Mouse (Mus musculus) kidney, postnatal 10 days (tissue): Measurements from ENCODE around the gene Stk38.
"Not testable (repeated sequence)": the region's sequence is repeated elsewhere in the genome, so short reads cannot be mapped to it uniquely, and the experiment has no call there.

Source experiments
- DNase-seq: peaks from one replicate; pipeline ENCODE4 v3.0.0; 2021; ENCODE audit warnings: mixed read lengths

Gene Stk38

GRCm38 (mm10) chr17:29034264-29034663, 26.5 kb upstream of the Stk38 start:
- no peak for DNase-seq

- peak; percentile 43 for DNase-seq
These were observed 25.8 kb upstream of the Stk38 start for GRCm38 (mm10) chr17:29033569-29034061.

- DNase-seq: peak; percentile 100
These were observed 24.7 kb upstream of the Stk38 start, which contains the start of gene Srsf3 for GRCm38 (mm10) chr17:29032274-29033069. TSS of gene Srsf3 (plus strand) at chr17:29032628.

GRCm38 (mm10) chr17:29031771-29032273, 24.0 kb upstream of the Stk38 start:
- DNase-seq: no peak

DNA sequence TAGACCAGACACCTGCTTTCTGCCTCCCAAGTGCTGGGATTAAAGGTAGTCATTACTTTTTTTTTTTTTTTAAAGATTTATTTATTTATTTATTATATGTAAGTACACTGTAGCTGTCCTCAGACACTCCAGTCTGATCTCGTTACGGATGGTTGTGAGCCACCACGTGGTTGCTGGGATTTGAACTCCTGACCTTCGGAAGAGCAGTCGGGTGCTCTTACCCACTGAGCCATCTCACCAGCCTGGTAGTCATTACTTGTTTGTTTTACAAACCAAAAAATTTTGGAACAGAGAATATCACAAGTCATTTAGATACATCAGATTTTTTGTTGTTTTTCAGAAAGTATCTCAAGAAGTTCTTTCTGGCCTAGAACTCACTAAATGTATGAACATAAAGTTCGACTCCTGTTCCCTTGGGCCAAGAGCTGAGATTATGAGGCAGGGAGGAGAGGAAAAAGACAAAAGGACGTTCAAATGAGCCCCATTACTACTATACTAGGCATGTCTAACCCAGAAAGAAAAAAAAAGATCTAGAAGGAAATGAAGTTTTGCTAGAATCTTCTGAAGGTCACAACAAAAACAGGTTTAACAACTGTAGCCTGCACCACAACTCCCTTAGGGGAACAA, 23.4 kb upstream of the Stk38 start:
- DNase-seq: not testable (repeated sequence)

DNA sequence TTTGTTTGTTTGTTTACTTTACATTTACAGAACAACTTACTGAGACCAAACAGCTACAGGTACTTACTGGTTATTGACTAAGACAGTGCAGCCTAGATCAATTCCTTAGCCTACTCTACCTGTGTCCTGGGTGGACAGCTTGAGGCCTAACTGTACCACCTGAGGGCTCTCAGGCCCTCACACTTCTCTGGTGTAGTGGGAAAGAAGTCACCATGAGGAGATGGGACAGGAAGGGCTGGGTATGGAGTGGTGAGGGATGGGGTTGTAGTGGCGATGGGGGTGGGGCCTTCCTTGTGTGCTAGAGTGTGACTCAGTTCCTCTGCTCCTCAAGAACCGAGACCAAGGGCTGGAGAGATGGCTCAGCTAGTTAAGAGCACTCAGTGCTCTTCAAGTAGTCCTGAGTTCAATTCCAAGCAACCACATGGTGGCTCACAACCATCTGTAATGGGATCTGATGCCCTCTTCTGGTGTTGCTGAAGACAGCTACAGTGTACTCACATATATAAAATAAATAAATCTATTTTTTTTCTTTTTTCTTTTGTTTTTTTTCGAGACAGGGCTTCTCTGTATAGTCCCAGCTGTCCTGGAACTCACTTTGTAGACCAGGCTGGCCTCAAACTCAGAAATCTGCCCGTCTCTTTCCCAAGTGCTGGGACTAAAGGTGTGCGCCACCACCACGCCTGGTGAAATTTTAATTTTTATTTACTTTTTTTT, 22.7 kb upstream of the Stk38 start:
- DNase-seq: no peak

- DNase-seq: no peak
These were observed 19.0 kb upstream of the Stk38 start for GRCm38 (mm10) chr17:29026652-29027356.

DNA sequence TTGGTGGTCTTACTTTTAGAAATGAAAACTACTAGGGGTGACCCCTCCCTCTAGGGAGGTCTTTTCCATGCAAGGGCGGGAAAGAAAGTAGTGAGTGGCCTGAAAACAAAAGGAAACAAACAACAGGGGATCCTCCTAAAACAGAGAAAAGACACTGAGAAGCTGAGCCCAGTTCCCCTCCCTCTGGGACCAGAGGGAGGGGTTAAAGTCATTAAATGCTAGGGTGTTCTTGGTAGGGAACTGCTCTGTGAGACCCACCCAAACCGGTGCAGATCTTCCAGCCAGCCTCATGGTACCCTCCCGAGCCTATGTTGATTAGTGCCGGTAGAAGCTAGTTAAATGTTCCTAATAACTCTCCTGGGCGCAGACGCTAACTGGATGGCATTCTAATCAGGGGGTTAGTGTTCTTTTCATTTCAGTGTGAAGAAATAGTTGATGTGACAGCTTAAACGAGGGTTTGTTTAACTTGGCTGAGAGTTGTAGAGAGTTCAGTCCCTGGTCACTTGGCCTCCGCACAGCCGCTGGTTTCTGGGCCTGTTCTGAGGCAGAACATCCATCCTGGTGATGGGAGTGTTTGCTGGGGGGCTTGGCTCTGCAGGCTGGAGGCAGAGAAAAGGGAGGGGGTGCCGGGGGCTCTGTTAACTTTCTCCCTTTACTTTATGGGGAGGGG, 17.2 kb upstream of the Stk38 start:
- peak; percentile 72 for DNase-seq

DNA sequence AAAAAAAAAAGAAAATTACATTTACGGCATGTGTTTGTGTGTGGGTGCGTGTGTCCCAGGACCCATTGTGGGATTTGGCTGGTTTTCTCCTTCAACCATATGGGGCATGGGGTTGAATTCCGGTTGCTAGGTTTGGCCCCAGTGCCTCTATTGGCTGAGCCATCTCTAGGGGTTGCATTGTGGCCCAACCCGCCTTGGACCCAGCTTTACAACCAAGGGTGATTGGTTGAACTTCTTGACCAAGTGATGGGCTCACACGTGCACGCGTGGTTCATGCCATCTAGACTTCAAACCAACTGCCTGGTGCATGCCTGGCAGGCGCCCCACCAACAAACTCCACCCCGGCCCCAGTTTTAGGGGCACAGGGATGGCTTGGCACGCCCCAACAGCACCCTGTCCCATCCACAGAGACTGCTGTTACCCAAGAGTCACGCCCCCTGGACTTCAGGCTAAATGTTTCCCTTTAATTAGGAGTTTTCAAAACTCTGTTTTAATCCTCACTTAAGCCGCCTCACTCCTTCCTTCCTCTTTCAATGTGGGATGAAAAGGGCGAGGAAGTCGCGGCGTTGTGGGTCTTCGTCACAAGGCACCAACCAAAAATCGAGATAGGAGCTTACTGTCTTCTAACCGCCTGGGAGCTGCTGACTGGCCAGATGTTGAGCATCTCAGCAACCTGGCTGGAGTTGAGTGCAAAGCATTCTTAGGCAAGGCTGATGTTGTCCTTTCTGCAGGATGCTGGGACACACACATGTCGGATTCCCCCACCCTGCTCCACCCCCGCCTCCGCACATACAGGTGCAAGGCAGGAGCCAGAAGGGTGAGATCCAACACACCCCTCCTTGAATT, 16.5 kb upstream of the Stk38 start:
- DNase-seq: no peak

DNA sequence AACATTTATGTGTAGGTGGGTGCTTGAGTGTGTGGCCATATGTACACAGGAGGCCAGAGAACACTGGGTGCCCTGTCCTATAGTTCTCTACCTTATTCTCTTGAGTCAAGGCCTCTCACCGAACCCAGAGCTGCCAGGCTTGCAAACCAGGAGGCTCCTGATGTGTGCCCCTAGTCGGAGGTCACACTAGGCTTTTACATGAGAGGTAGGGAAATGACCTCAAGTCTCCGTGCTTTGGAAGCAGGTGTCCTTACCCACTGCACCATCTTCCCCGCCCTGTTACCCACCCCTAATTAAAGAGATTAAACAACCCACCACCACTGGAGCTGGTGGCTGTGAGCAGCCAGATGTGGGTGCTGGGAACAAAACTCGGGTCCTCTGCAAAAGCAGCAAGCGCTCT, 15.6 kb upstream of the Stk38 start:
- DNase-seq: no peak

DNA sequence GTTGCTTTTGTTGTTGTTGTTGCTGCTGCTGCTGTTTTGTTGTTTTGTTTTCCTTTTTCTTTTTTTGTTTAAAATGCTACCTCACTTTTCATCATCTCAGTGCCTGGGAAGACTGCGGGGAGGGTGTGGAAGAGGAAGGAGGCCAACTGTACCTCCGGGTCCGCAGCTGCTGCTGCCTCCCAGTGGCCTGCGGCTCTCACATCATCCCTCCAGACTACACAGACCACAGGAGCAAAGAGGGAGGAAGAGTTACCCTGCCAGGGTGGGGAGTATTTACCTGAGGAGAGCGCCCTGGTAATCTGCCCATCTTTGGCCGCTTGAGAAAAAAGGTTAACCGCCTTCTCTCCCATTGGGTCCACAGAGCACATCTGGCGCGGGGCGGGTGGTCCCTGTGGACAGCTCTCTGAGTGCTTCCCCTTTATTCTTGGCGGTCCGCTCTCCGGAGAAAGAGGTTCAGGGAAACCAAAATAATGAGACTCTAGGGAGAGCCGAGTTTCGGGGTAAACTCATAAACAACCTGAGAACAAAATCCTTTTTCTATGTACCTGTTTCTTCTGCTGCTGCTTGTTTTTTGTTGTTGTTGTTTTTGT, 14.5 kb upstream of the Stk38 start:
- DNase-seq: peak; percentile 51

- peak; percentile 48 for DNase-seq
These were observed 12.6 kb upstream of the Stk38 start for GRCm38 (mm10) chr17:29020444-29020843.

- no peak for DNase-seq
These were observed 11.6 kb upstream of the Stk38 start for GRCm38 (mm10) chr17:29019391-29019790.

DNA sequence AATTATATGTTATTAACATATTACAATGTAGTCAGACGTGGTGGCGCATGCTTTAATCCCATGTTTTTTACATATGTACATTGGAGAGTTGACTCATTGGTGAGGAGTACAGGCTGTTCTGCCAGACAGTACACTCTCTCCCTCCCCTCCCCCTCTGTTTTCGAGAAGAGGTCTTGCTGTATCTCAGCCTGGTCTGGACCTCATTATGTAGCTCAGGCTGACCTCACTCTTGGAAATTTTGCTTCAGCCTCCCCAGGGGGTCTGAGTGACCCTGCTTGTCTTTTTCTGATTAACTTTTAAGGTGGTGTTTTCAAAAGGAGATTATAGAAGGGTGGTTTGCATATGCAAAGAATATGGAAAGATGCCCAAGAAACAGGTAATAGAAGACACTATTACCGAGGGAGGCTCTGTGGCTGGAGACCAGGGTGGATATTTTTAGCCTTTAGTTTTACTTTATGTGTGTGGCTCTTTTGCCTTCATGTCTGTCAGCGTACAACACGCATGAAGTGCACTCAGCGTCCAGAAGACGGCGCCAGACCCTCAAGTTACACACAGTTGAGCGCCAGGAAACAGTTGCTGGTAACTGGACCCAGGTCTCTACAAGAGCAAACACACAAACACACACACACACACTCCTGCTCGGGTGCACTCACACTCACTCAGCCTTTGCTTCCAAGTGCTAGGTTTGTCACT, 10.6 kb upstream of the Stk38 start:
- DNase-seq: peak; percentile 30

DNA sequence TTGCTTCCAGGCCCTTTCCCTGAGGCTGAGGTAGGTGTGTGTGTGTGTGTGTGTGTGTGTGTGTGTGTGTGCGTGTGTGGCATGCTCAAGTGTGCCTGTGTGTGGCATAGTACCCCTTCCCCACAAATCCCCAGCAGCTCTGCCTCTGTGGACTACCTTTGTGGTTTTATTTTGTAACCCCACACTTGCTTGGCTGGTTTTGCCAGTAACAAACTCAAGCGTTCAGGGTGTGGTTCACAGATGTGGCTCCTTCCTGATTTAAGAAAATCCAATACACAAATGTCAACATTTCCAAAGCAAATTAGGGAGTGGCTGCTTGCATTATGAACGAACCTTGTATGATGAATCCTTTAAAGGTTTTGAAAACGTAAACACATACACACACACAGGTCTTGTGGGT, 8.9 kb upstream of the Stk38 start:
- no peak for DNase-seq

GRCm38 (mm10) chr17:29015638-29016037, 7.8 kb upstream of the Stk38 start:
- peak; percentile 59 for DNase-seq

DNA sequence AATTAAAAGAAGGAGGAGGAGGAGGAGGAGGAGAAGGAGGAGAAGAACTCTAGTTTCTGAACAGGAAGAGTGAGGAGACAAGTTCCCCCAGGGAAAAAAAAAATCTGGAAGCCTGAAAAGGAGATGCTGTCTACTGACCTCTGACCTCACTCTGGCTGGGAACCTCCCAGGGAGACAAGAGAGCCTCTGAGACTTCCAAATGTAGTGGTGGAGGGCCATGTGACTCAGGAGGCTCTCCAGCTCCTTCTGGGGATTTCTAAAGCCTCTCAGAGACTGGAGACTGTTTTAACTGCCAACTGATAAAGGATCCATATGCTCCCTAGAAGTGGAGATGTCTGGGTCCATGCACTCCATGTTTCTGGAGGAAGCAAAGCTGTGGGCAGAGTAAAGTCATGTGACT, 6.4 kb upstream of the Stk38 start:
- DNase-seq: peak; percentile 41

GRCm38 (mm10) chr17:29009181-29009580, 1.4 kb upstream of the Stk38 start:
- DNase-seq: no peak

GRCm38 (mm10) chr17:29008326-29008650, 493 bp upstream of the Stk38 start:
- no peak for DNase-seq

GRCm38 (mm10) chr17:29007243-29007640, 553 bp downstream of the Stk38 start:
- DNase-seq: no peak
